Mouse (Mus musculus) kidney, adult 2 months (tissue): Measurements from ENCODE around the gene Bpgm.

Source experiments
- CTCF ChIP-seq: fragments of 200-500 bp; conservative IDR thresholded peaks from 2 replicates; pipeline ENCODE4 v1.5.1; 2011; ENCODE audit warnings: low read depth, mild to moderate bottlenecking, control low read depth, low read length, moderate library complexity, mixed read lengths; ENCODE audit not compliant: insufficient read depth, insufficient read length
- POLR2A ChIP-seq: fragments of 200-500 bp; IDR thresholded peaks from one replicate; pipeline ENCODE4 v1.6.1; 2011; ENCODE audit warnings: low read depth, low read length, control low read depth

- TF ChIP-seq CTCF: no peak
- TF ChIP-seq POLR2A: no peak
Observed at GRCm38 (mm10) chr6:34482842-34483241, 6.8 kb downstream of the Bpgm start.
